Mouse (Mus musculus) layer of hippocampus, adult 9-11 months (tissue): ENCODE results near the gene Abce1.
"Not testable (repeated sequence)": the region's sequence is repeated elsewhere in the genome, so short reads cannot be mapped to it uniquely, and the experiment has no call there.

Source experiments
- DNase-seq: peaks from one replicate; pipeline ENCODE4 v3.0.0; 2022

The Abce1 gene

GRCm38 (mm10) chr8:79711064-79711961, at the start of gene Abce1, which contains the start of gene Anapc10:
Abce1 (minus strand) TSS chr8:79711740.
Anapc10 (plus strand) TSS chr8:79711820.
- DNase-seq: peak; percentile 97

- DNase-seq: no peak
Observed at GRCm38 (mm10) chr8:79750305-79750704, 38.8 kb upstream of the Abce1 start.

- no peak for DNase-seq
Observed at GRCm38 (mm10) chr8:79748591-79748990, 37.1 kb upstream of the Abce1 start.

- no peak for DNase-seq
Observed at GRCm38 (mm10) chr8:79748171-79748570, 36.6 kb upstream of the Abce1 start.

- DNase-seq: peak; percentile 30
Observed at GRCm38 (mm10) chr8:79734304-79734703, 22.8 kb upstream of the Abce1 start.

- no peak for DNase-seq
Observed at GRCm38 (mm10) chr8:79727900-79728299, 16.4 kb upstream of the Abce1 start.

- no peak for DNase-seq
Observed at GRCm38 (mm10) chr8:79724589-79724988, 13.0 kb upstream of the Abce1 start.

GRCm38 (mm10) chr8:79723308-79723707, 11.8 kb upstream of the Abce1 start:
- no peak for DNase-seq

- no peak for DNase-seq
Observed at GRCm38 (mm10) chr8:79721537-79721936, 10.0 kb upstream of the Abce1 start.

- DNase-seq: no peak
Observed at GRCm38 (mm10) chr8:79712676-79713075, 1.1 kb upstream of the Abce1 start.

- no peak for DNase-seq
Observed at GRCm38 (mm10) chr8:79706687-79707086, 4.9 kb downstream of the Abce1 start.

GRCm38 (mm10) chr8:79692531-79692930, 19.0 kb downstream of the Abce1 start:
- DNase-seq: no peak

GRCm38 (mm10) chr8:79685927-79686326, 25.6 kb downstream of the Abce1 start:
- DNase-seq: not testable (repeated sequence)

- DNase-seq: no peak
Observed at GRCm38 (mm10) chr8:79680965-79681364, 30.6 kb downstream of the Abce1 start.

GRCm38 (mm10) chr8:79680555-79680954, 31.0 kb downstream of the Abce1 start:
- DNase-seq: no peak

GRCm38 (mm10) chr8:79680083-79680482, 31.5 kb downstream of the Abce1 start:
- not testable (repeated sequence) for DNase-seq

- DNase-seq: no peak
Observed at GRCm38 (mm10) chr8:79679005-79679404, 32.5 kb downstream of the Abce1 start.

- peak; percentile 19 for DNase-seq
Observed at GRCm38 (mm10) chr8:79676461-79676860, 35.1 kb downstream of the Abce1 start.

GRCm38 (mm10) chr8:79658715-79659114, 52.8 kb downstream of the Abce1 start:
- DNase-seq: not testable (repeated sequence)

GRCm38 (mm10) chr8:79653736-79654135, 57.8 kb downstream of the Abce1 start:
- DNase-seq: no peak

- DNase-seq: no peak
Observed at GRCm38 (mm10) chr8:79650158-79650814, 61.3 kb downstream of the Abce1 start.

GRCm38 (mm10) chr8:79649569-79649968, 62.0 kb downstream of the Abce1 start:
- DNase-seq: no peak

GRCm38 (mm10) chr8:79641119-79641518, 70.4 kb downstream of the Abce1 start:
- no peak for DNase-seq
